Comparison of ENCODE assay signal across 10 mouse cellular contexts in the genomic region with DNA sequence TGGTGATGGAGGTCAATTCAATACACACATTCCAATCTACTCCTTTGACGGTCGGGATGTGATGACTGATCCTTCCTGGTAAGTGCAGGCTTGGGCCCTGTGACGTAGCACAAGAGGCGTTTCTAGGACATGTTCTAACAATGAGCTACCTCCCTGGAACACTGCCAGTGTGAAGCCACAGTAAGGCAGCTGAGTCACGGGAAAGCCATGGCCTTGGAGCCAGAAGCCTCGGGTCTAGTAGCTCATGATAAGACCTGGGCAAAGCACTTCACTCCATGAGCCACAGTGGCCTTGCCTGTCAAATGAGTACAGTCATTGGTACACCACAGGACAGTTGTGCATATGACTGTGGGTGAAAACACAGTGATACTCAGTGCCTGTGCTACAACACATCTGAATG. TPM values are rescaled to one million over a fixed set of nuclear protein-coding genes. Genes with fewer than 3 reads are reported as not detected.
DNase-seq lines count a peak whose midpoint lies in the region; ATAC-seq and TF ChIP-seq lines count a peak whose summit lies in the region.
"Had no signal": no experiment of that assay in that cellular context is flagged by ENCODE, and none has a peak within 500 bp of the region (broad histone marks: within the 10 kb centered on the region; RNA-seq: fewer than 3 reads in every experiment).

No protein-coding gene starts in this region.

- no peaks in the 10 kb centered on the region for H3K27me3 ChIP-seq in intestine, embryonic 16.5 days (replicated peaks; ENCODE audit: control insufficient read depth, insufficient read depth, low read length)
- no peaks in the 10 kb centered on the region for H3K27me3 ChIP-seq in thymus, adult 2 months (ENCODE audit: control insufficient read depth, insufficient read depth, low read length)
- H3K27me3 ChIP-seq: embryonic facial prominence, embryonic 12.5 days had no signal

- no peak overlapping the region for H3K4me3 ChIP-seq in intestine, embryonic 16.5 days (ENCODE audit: low read length)
- H3K4me3 ChIP-seq in thymus, adult 2 months (ENCODE audit: control insufficient read depth, insufficient read depth, low read length), result no peak overlapping the region
- H3K4me3 ChIP-seq: embryonic facial prominence, embryonic 12.5 days had no signal

- 58% methylated on average over 6 of the region's 6 CpGs for WGBS in intestine, embryonic 16.5 days
- 17% methylated on average over 6 of the region's 6 CpGs for WGBS in thymus, adult 2 months

- no peak overlapping the region for H3K4me2 ChIP-seq in intestine, embryonic 16.5 days (ENCODE audit: low read depth, low read length)
- H3K4me2 ChIP-seq: embryonic facial prominence, embryonic 12.5 days had no signal

- H3K9ac ChIP-seq in intestine, embryonic 16.5 days (ENCODE audit: low read depth, low read length), result no peak overlapping the region
- H3K9ac ChIP-seq: embryonic facial prominence, embryonic 12.5 days had no signal

- H3K36me3 ChIP-seq in intestine, embryonic 16.5 days (ENCODE audit: control insufficient read depth, insufficient read depth, low read length), result no peaks in the 10 kb centered on the region
- no peaks in the 10 kb centered on the region for H3K36me3 ChIP-seq in thymus, adult 2 months (ENCODE audit: control insufficient read depth, insufficient read depth, low read length)
- H3K36me3 ChIP-seq: embryonic facial prominence, embryonic 12.5 days had no signal

- H3K9me3 ChIP-seq in intestine, embryonic 16.5 days (ENCODE audit: control insufficient read depth, low read length), result no peaks in the 10 kb centered on the region
- H3K9me3 ChIP-seq: embryonic facial prominence, embryonic 12.5 days had no signal

- TF ChIP-seq CTCF in thymus, adult 2 months (IDR thresholded peaks at IDR 0.05; ENCODE audit: borderline replicate concordance, control insufficient read depth, extremely low read depth, insufficient read depth, low read length, poor library complexity), result no peak

- H3K4me1 ChIP-seq in intestine, embryonic 16.5 days (ENCODE audit: control insufficient read depth, insufficient read depth, low read length), result peaks cover 14% of the 10 kb centered on the region; the same call in 1 of the 2 replicates
- H3K4me1 ChIP-seq in thymus, adult 2 months (replicated peaks; ENCODE audit: control insufficient read depth, insufficient read depth, low read length), result peaks cover 66% of the 10 kb centered on the region
- H3K4me1 ChIP-seq: embryonic facial prominence, embryonic 12.5 days had no signal

- TF ChIP-seq POLR2A in thymus, adult 2 months (IDR thresholded peaks at IDR 0.05; ENCODE audit: control insufficient read depth, extremely low read depth, insufficient read depth, low read length, poor library complexity), result no peak

- H3K27ac ChIP-seq in intestine, embryonic 16.5 days (ENCODE audit: low read length), result no peak overlapping the region
- H3K27ac ChIP-seq in thymus, adult 2 months (ENCODE audit: control insufficient read depth, insufficient read depth, low read length), result peak overlapping the region; percentile 71
- H3K27ac ChIP-seq: embryonic facial prominence, embryonic 12.5 days; kidney, postnatal 0 days had no signal

- peak; percentile 56 for DNase-seq in ovary, postnatal 36 days (ENCODE audit: low spot score)
- DNase-seq in ovary, postnatal 10 days (ENCODE audit: low spot score), result no peak
- peak; percentile 24 for DNase-seq in c-Kit-positive CD71-positive TER-119-positive erythroid progenitor cells, embryonic 14.5 days (ENCODE audit: low spot score)
- no peak for DNase-seq in thymus, adult 2 months
- DNase-seq in layer of hippocampus, adult 9-11 months, result no peak
- no peak for DNase-seq in left cerebral cortex, adult 11 months (ENCODE audit: low spot score)
- DNase-seq in right cerebral cortex, postnatal 14 days, result no peak

- ATAC-seq in intestine, embryonic 16.5 days, result peak; percentile 85

RNA-seq across cellular contexts. Expression of gene Tgfbr1, which starts 42.2 kb away (rescaled TPM):
- polyA plus RNA-seq in intestine, embryonic 16.5 days (2015; fragmentation: Nextera tagmentation; extraction: Ambion mirVana), result 17.5 and 20.6 TPM in 2 replicates
- polyA plus RNA-seq in thymus, adult 2 months (2012; rRNA removed), result 13.2 and 17.8 TPM in 2 replicates

Comparison
In these comparisons a context has a peak if more than half of its experiments do, and no peak if none do; other contexts are left out.
1. DNase-seq: peak in ovary, postnatal 36 days (single experiment) and c-Kit-positive CD71-positive TER-119-positive erythroid progenitor cells, embryonic 14.5 days (single experiment); none in ovary, postnatal 10 days (single experiment), thymus, adult 2 months (single experiment), layer of hippocampus, adult 9-11 months (single experiment), left cerebral cortex, adult 11 months (single experiment) and right cerebral cortex, postnatal 14 days (single experiment).